10 mouse cellular contexts compared by ENCODE assay signal in the genomic region with DNA sequence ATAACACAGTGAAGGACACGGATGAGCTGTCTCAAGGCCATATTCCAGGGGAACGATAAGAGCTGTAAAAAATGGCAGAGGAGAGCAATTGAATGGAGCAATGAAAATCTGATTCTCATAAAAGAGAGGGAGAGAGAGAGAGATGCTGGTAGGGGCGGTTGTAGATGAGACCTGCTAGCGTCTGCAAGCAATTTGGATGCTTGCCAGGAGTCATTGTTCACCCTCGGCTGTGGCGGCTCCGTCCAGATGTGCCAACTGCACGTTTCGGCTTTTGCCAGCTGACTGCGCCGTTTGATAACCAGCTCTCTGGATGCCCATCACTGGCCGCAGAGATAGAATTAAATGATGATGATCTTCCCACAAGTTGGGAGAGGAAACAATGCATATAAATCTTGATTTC.
A peak's percentile ranks its signal among the peaks of the same experiment; 100 is the strongest.
DNase-seq lines count a peak whose midpoint lies in the region; ATAC-seq lines count a peak whose summit lies in the region.
"Had no signal": no experiment of that assay in that cellular context is flagged by ENCODE, and none has a peak within 500 bp of the region (broad histone marks: within the 10 kb centered on the region; RNA-seq: fewer than 3 reads in every experiment).

No protein-coding gene starts in this region.

- no peak overlapping the region for H3K9ac ChIP-seq in heart, embryonic 13.5 days
- no peak overlapping the region for H3K9ac ChIP-seq in heart, embryonic 11.5 days (ENCODE audit: low read depth, low read length)
- H3K9ac ChIP-seq in midbrain, embryonic 11.5 days (ENCODE audit: low read length): no peak overlapping the region
- no peak overlapping the region for H3K9ac ChIP-seq in hindbrain, embryonic 12.5 days
- H3K9ac ChIP-seq in neural tube, embryonic 14.5 days (replicated peaks; ENCODE audit: low read depth, low read length): no peak overlapping the region
- H3K9ac ChIP-seq: lung, embryonic 15.5 days had no signal

- H3K4me1 ChIP-seq in heart, embryonic 13.5 days: peaks cover 43% of the 10 kb centered on the region
- H3K4me1 ChIP-seq in heart, embryonic 11.5 days (ENCODE audit: control insufficient read depth, insufficient read depth, low read length): peaks cover 5% of the 10 kb centered on the region; the same call in 1 of the 2 replicates
- H3K4me1 ChIP-seq in midbrain, embryonic 11.5 days (ENCODE audit: control insufficient read depth, insufficient read depth, low read length): no peaks in the 10 kb centered on the region
- H3K4me1 ChIP-seq in midbrain, embryonic 10.5 days: peaks cover 4% of the 10 kb centered on the region
- peaks cover 31% of the 10 kb centered on the region for H3K4me1 ChIP-seq in hindbrain, embryonic 12.5 days
- H3K4me1 ChIP-seq in neural tube, embryonic 14.5 days (ENCODE audit: control insufficient read depth, insufficient read depth, low read length): peaks cover 12% of the 10 kb centered on the region

- peaks cover 4% of the 10 kb centered on the region; the same call in 1 of the 2 replicates for H3K36me3 ChIP-seq in heart, embryonic 13.5 days
- no peaks in the 10 kb centered on the region for H3K36me3 ChIP-seq in heart, embryonic 11.5 days (ENCODE audit: control insufficient read depth, insufficient read depth, low read length)
- H3K36me3 ChIP-seq in midbrain, embryonic 11.5 days (ENCODE audit: control insufficient read depth, insufficient read depth, low read length): no peaks in the 10 kb centered on the region
- 0 out of 2 replicates have a peak, but pooled peaks cover 6% of the 10 kb centered on the region for H3K36me3 ChIP-seq in midbrain, embryonic 10.5 days
- 0 out of 2 replicates have a peak, but pooled peaks cover 3% of the 10 kb centered on the region for H3K36me3 ChIP-seq in hindbrain, embryonic 12.5 days
- no peaks in the 10 kb centered on the region for H3K36me3 ChIP-seq in neural tube, embryonic 14.5 days (ENCODE audit: control insufficient read depth, insufficient read depth, low read length)
- H3K36me3 ChIP-seq: lung, embryonic 15.5 days had no signal

- peak; percentile 66 for DNase-seq in midbrain, embryonic 11.5 days (ENCODE audit: low spot score, missing footprints)
- no peak for DNase-seq in midbrain, embryonic 10.5 days (ENCODE audit: low spot score)
- no peak for DNase-seq in cerebellum, postnatal 36 days
- DNase-seq in left cerebral cortex, adult 8-10 months (ENCODE audit: low spot score in 2 of 2): no peak

- H3K27ac ChIP-seq in heart, embryonic 13.5 days (replicated peaks): no peak overlapping the region
- H3K27ac ChIP-seq in heart, embryonic 11.5 days (ENCODE audit: low read depth, low read length): no peak overlapping the region
- no peak overlapping the region for H3K27ac ChIP-seq in midbrain, embryonic 11.5 days (ENCODE audit: low read depth, low read length)
- H3K27ac ChIP-seq in midbrain, embryonic 10.5 days (replicated peaks): no peak overlapping the region
- peak overlapping the region; percentile 48; the same call in 1 of the 2 replicates for H3K27ac ChIP-seq in hindbrain, embryonic 12.5 days
- peak overlapping the region; percentile 58; the same call in 1 of the 2 replicates for H3K27ac ChIP-seq in neural tube, embryonic 14.5 days (ENCODE audit: low read depth, low read length)
- H3K27ac ChIP-seq: heart, embryonic 10.5 days; lung, embryonic 15.5 days had no signal

- H3K4me3 ChIP-seq in heart, embryonic 13.5 days: no peak overlapping the region
- H3K4me3 ChIP-seq in heart, embryonic 11.5 days (ENCODE audit: low read depth, low read length): no peak overlapping the region
- no peak overlapping the region for H3K4me3 ChIP-seq in midbrain, embryonic 11.5 days (ENCODE audit: low read depth, low read length)
- H3K4me3 ChIP-seq in midbrain, embryonic 10.5 days: no peak overlapping the region
- no peak overlapping the region for H3K4me3 ChIP-seq in hindbrain, embryonic 12.5 days
- H3K4me3 ChIP-seq in neural tube, embryonic 14.5 days (ENCODE audit: low read depth, low read length): no peak overlapping the region
- H3K4me3 ChIP-seq: heart, embryonic 10.5 days; lung, embryonic 15.5 days had no signal

- H3K4me2 ChIP-seq in heart, embryonic 13.5 days: peak overlapping the region; percentile 10; the same call in 1 of the 2 replicates
- H3K4me2 ChIP-seq in heart, embryonic 11.5 days: no peak overlapping the region
- H3K4me2 ChIP-seq in midbrain, embryonic 11.5 days: no peak overlapping the region
- no peak overlapping the region for H3K4me2 ChIP-seq in hindbrain, embryonic 12.5 days (replicated peaks)
- H3K4me2 ChIP-seq in neural tube, embryonic 14.5 days (ENCODE audit: low read depth, low read length): peak overlapping the region; percentile 18; the same call in 1 of the 2 replicates
- H3K4me2 ChIP-seq: lung, embryonic 15.5 days had no signal

- no peaks in the 10 kb centered on the region for H3K9me3 ChIP-seq in heart, embryonic 13.5 days
- no peaks in the 10 kb centered on the region for H3K9me3 ChIP-seq in heart, embryonic 11.5 days (replicated peaks; ENCODE audit: control insufficient read depth, low read length)
- no peaks in the 10 kb centered on the region for H3K9me3 ChIP-seq in midbrain, embryonic 11.5 days (ENCODE audit: control insufficient read depth, low read length)
- no peaks in the 10 kb centered on the region for H3K9me3 ChIP-seq in midbrain, embryonic 10.5 days (replicated peaks)
- no peaks in the 10 kb centered on the region for H3K9me3 ChIP-seq in hindbrain, embryonic 12.5 days (replicated peaks)
- no peaks in the 10 kb centered on the region for H3K9me3 ChIP-seq in neural tube, embryonic 14.5 days (ENCODE audit: control insufficient read depth, low read length)
- H3K9me3 ChIP-seq: heart, embryonic 10.5 days; lung, embryonic 15.5 days had no signal

- WGBS in heart, embryonic 13.5 days: 41% methylated on average over 12 of the region's 12 CpGs
- WGBS in heart, embryonic 11.5 days (ENCODE audit: insufficient replicate concordance): 55% methylated on average over 12 of the region's 12 CpGs
- 77% methylated on average over 12 of the region's 12 CpGs for WGBS in midbrain, embryonic 11.5 days
- 89% methylated on average over 12 of the region's 12 CpGs for WGBS in midbrain, embryonic 10.5 days
- 35% methylated on average over 12 of the region's 12 CpGs for WGBS in hindbrain, embryonic 12.5 days
- 12% methylated on average over 12 of the region's 12 CpGs for WGBS in neural tube, embryonic 14.5 days

- ATAC-seq in heart, embryonic 13.5 days (ENCODE audit: extremely low read depth, insufficient number of reproducible peaks, low FRiP score, low TSS enrichment): no peak
- no peak for ATAC-seq in heart, embryonic 11.5 days (replicated peaks; ENCODE audit: insufficient number of reproducible peaks, low FRiP score, low TSS enrichment)
- ATAC-seq in midbrain, embryonic 11.5 days (ENCODE audit: low FRiP score): no peak
- ATAC-seq in hindbrain, embryonic 12.5 days (ENCODE audit: low FRiP score): peak; percentile 66
- ATAC-seq in neural tube, embryonic 14.5 days (ENCODE audit: low read depth): peak; percentile 91

- H3K27me3 ChIP-seq in heart, embryonic 13.5 days (replicated peaks): no peaks in the 10 kb centered on the region
- H3K27me3 ChIP-seq in heart, embryonic 11.5 days (ENCODE audit: control insufficient read depth, insufficient read depth, low read length): no peaks in the 10 kb centered on the region
- no peaks in the 10 kb centered on the region for H3K27me3 ChIP-seq in midbrain, embryonic 11.5 days (ENCODE audit: control insufficient read depth, insufficient read depth, low read length)
- no peaks in the 10 kb centered on the region for H3K27me3 ChIP-seq in midbrain, embryonic 10.5 days (ENCODE audit: low read depth, poor library complexity, severe bottlenecking)
- H3K27me3 ChIP-seq in hindbrain, embryonic 12.5 days: no peaks in the 10 kb centered on the region
- no peaks in the 10 kb centered on the region for H3K27me3 ChIP-seq in neural tube, embryonic 14.5 days (ENCODE audit: control insufficient read depth, insufficient read depth, low read length)
- H3K27me3 ChIP-seq: lung, embryonic 15.5 days had no signal

Comparison
In these comparisons a context has a peak if more than half of its experiments do, and no peak if none do; other contexts are left out.
1. H3K4me2 ChIP-seq: peak in heart, embryonic 13.5 days (single experiment) and neural tube, embryonic 14.5 days (single experiment); none in heart, embryonic 11.5 days (single experiment), midbrain, embryonic 11.5 days (single experiment) and hindbrain, embryonic 12.5 days (single experiment).
2. ATAC-seq: peak in hindbrain, embryonic 12.5 days (single experiment) and neural tube, embryonic 14.5 days (single experiment); none in heart, embryonic 13.5 days (single experiment), heart, embryonic 11.5 days (single experiment) and midbrain, embryonic 11.5 days (single experiment).
3. H3K27ac ChIP-seq: peak in hindbrain, embryonic 12.5 days (single experiment) and neural tube, embryonic 14.5 days (single experiment); none in heart, embryonic 13.5 days (single experiment), heart, embryonic 11.5 days (single experiment), midbrain, embryonic 11.5 days (single experiment) and midbrain, embryonic 10.5 days (single experiment).